Mouse (Mus musculus): Measurements from ENCODE around the gene Cnfn.

GRCm38 (mm10) chr7:25365937-25366625 lies 3.4 kb downstream of the Cnfn start:
- no peak for TF ChIP-seq CTCF (IDR thresholded peaks at IDR 0.05; ENCODE audit: extremely low read depth, insufficient read depth, insufficient read length, insufficient replicate concordance)
- TF ChIP-seq POLR2A (IDR thresholded peaks at IDR 0.05; ENCODE audit: low read depth, low read length) = no peak
